In genomic region chr9:123430973-123431372, GRCm38 (mm10) we compare ENCODE assay signal across 14 mouse cellular contexts. TPM values are rescaled to one million over a fixed set of nuclear protein-coding genes. Genes with fewer than 3 reads are reported as not detected.
DNase-seq lines count a peak whose midpoint lies in the region; ATAC-seq and TF ChIP-seq lines count a peak whose summit lies in the region.
"Had no signal": no experiment of that assay in that cellular context is flagged by ENCODE, and none has a peak within 500 bp of the region (broad histone marks: within the 10 kb centered on the region; RNA-seq: fewer than 3 reads in every experiment).

No protein-coding gene starts in this region.

- H3K9me3 ChIP-seq in liver, embryonic 11.5 days (ENCODE audit: control insufficient read depth, low read length), result no peaks in the 10 kb centered on the region
- no peaks in the 10 kb centered on the region for H3K9me3 ChIP-seq in ES-E14 (ENCODE audit: control insufficient read depth, insufficient read depth, low read depth, low read length)
- H3K9me3 ChIP-seq: hindbrain, embryonic 15.5 days had no signal

- TF ChIP-seq CTCF in brain, embryonic 14.5 days (IDR thresholded peaks at IDR 0.05; ENCODE audit: borderline replicate concordance, extremely low read depth, insufficient read depth, insufficient read length), result no peak
- TF ChIP-seq CTCF in heart, adult 2 months (IDR thresholded peaks at IDR 0.05), result no peak

- ATAC-seq in liver, embryonic 11.5 days (replicated peaks; ENCODE audit: low FRiP score), result no peak
- ATAC-seq in megakaryocyte-erythroid progenitor cell, adult 5-6 weeks (replicated peaks; ENCODE audit: low FRiP score, low TSS enrichment, poor library complexity, severe bottlenecking), result 0 out of 2 replicates have a peak, but pooled peaks have one; percentile 28
- ATAC-seq: CD4-positive, CD25-positive, alpha-beta regulatory T cell, adult 4 months; Patski had no signal

- no peak for DNase-seq in liver, embryonic 11.5 days (ENCODE audit: low spot score)
- DNase-seq in liver (no peak), ES-E14 (ENCODE audit: low read depth, low spot score) (peak; percentile 26)
- DNase-seq in brain, embryonic 14.5 days (ENCODE audit: low read depth), result peak; percentile 35
- no peak for DNase-seq in Muller cell, postnatal 12 days (ENCODE audit: inconsistent ontology term)
- DNase-seq in heart, adult 2 months, result no peak
- DNase-seq: adrenal gland, adult 2 months; cerebellum, adult 9-10 months; gastrocnemius, postnatal 25 days had no signal

- no peak overlapping the region for H3K4me3 ChIP-seq in liver, embryonic 11.5 days (ENCODE audit: low read depth, low read length)
- no peak overlapping the region for H3K4me3 ChIP-seq in ES-E14 (ENCODE audit: insufficient read depth in 1 of 2, low read depth in 1 of 2, low read length in 2 of 2, poor library complexity in 1 of 2, severe bottlenecking in 1 of 2)
- H3K4me3 ChIP-seq in heart, adult 2 months, result no peak overlapping the region
- H3K4me3 ChIP-seq: erythroblast, embryonic 14.5 days; hindbrain, embryonic 15.5 days had no signal

- H3K4me1 ChIP-seq in liver, embryonic 11.5 days (replicated peaks; ENCODE audit: control insufficient read depth, insufficient read depth, low read length), result peaks cover 8% of the 10 kb centered on the region; the same call in 1 of the 2 replicates
- peaks cover 0 to 6% of the 10 kb centered on the region in 2 experiments; a peak in 1 of 4 replicates for H3K4me1 ChIP-seq in ES-E14 (ENCODE audit: control insufficient read depth in 2 of 2, insufficient read depth in 2 of 2, low read length in 2 of 2, poor library complexity in 1 of 2)
- H3K4me1 ChIP-seq in heart, adult 2 months (ENCODE audit: control insufficient read depth, insufficient read depth, low read length), result no peaks in the 10 kb centered on the region
- H3K4me1 ChIP-seq: hindbrain, embryonic 15.5 days had no signal

- intact Hi-C loops in heart, adult 2 months (cut with DNase I), result no loop called here

- H3K79me2 ChIP-seq in heart, adult 2 months (replicated peaks; ENCODE audit: control insufficient read depth, insufficient read depth, low read length), result no peaks in the 10 kb centered on the region; the same call in 1 of the 2 replicates

- H3K36me3 ChIP-seq in liver, embryonic 11.5 days (ENCODE audit: control insufficient read depth, insufficient read depth, low read length), result no peaks in the 10 kb centered on the region; the same call in 1 of the 2 replicates
- no peaks in the 10 kb centered on the region for H3K36me3 ChIP-seq in ES-E14 (ENCODE audit: control insufficient read depth, insufficient read depth, low read length, poor library complexity, severe bottlenecking)
- H3K36me3 ChIP-seq in heart, adult 2 months (ENCODE audit: control insufficient read depth, insufficient read depth, low read length), result peaks cover 2% of the 10 kb centered on the region

- no peak for TF ChIP-seq EP300 in heart, adult 2 months (IDR thresholded peaks at IDR 0.05; ENCODE audit: insufficient read depth, low read depth, low read length)

- TF ChIP-seq POLR2A in brain, embryonic 14.5 days (IDR thresholded peaks at IDR 0.05; ENCODE audit: borderline replicate concordance, extremely low read depth, insufficient read depth, insufficient read length, poor library complexity, severe bottlenecking), result no peak
- no peak for TF ChIP-seq POLR2A in heart, adult 2 months (IDR thresholded peaks at IDR 0.05; ENCODE audit: insufficient read depth, low read depth, low read length)

- in situ Hi-C loops in ES-E14 (cut with MboI; ENCODE audit: low sequenced_read_pairs in 2 of 2, unreplicated experiment in 2 of 2), result no loop called here

- H3K27me3 ChIP-seq in liver, embryonic 11.5 days (replicated peaks; ENCODE audit: control insufficient read depth, insufficient read depth, low read length), result no peaks in the 10 kb centered on the region
- H3K27me3 ChIP-seq in heart, adult 2 months (ENCODE audit: control insufficient read depth, insufficient read depth, low read length), result no peaks in the 10 kb centered on the region
- H3K27me3 ChIP-seq: hindbrain, embryonic 15.5 days; Patski had no signal

- H3K4me2 ChIP-seq in liver, embryonic 11.5 days, result no peak overlapping the region
- H3K4me2 ChIP-seq: hindbrain, embryonic 15.5 days had no signal

- H3K27ac ChIP-seq in liver, embryonic 11.5 days (ENCODE audit: low read depth, low read length), result 0 out of 2 replicates have a peak overlapping the region, but pooled peaks have one; percentile 28
- no peak overlapping the region for H3K27ac ChIP-seq in ES-E14 (ENCODE audit: insufficient read depth, low read depth, low read length, poor library complexity, severe bottlenecking)
- no peak overlapping the region for H3K27ac ChIP-seq in heart, adult 2 months
- H3K27ac ChIP-seq: hindbrain, embryonic 15.5 days had no signal

- H3K9ac ChIP-seq in liver, embryonic 11.5 days (ENCODE audit: low read depth, low read length), result no peak overlapping the region
- no peak overlapping the region for H3K9ac ChIP-seq in ES-E14 (ENCODE audit: insufficient read depth, low read depth, low read length, poor library complexity, severe bottlenecking)
- H3K9ac ChIP-seq in heart, adult 2 months (ENCODE audit: low read depth, low read length), result no peak overlapping the region
- H3K9ac ChIP-seq: hindbrain, embryonic 15.5 days had no signal

TF ChIP-seq in ES-E14, 5 proteins besides CTCF, POLR2A, EP300 and RAD21:
- no peak for TF ChIP-seq CHD2 (IDR thresholded peaks at IDR 0.05; ENCODE audit: low read depth, low read length)
- TF ChIP-seq MAFK (IDR thresholded peaks at IDR 0.05; ENCODE audit: insufficient read depth, low read depth, low read length), result no peak
- TF ChIP-seq ZC3H11A (IDR thresholded peaks at IDR 0.05; ENCODE audit: borderline replicate concordance, low read depth, low read length), result no peak
- TF ChIP-seq HCFC1 (IDR thresholded peaks at IDR 0.05; ENCODE audit: borderline replicate concordance, insufficient read depth, low read length), result no peak
- TF ChIP-seq ZNF384 (IDR thresholded peaks at IDR 0.05; ENCODE audit: low read depth, low read length), result no peak

RNA-seq across cellular contexts. Expression of gene Limd1, which starts 47.5 kb away (rescaled TPM):
- polyA plus RNA-seq in liver, embryonic 11.5 days (2014; fragmentation: Nextera tagmentation; extraction: Ambion mirVana), result 41.7 and 42.2 TPM in 2 replicates
- total RNA-seq in ES-E14 (2012; rRNA removed), result 14.2 and 16.2 TPM in 2 replicates
- polyA plus RNA-seq in brain, embryonic 14.5 days (2012; rRNA removed), result 15.4 and 16.5 TPM in 2 replicates
- 40.2 and 42.1 TPM in 2 replicates for total RNA-seq in megakaryocyte-erythroid progenitor cell, adult 5-6 weeks (2014; fragmentation: Nextera tagmentation)
- total RNA-seq in megakaryocyte-erythroid progenitor cell, adult 5-6 weeks (2017), result 24.7 and 26.4 TPM in 2 replicates
- total RNA-seq in heart, adult 2 months (2021), result 10 to 100 TPM; 33.7 to 48.9 TPM
- polyA plus RNA-seq in heart, adult 2 months (2012; rRNA removed), result 34.6 and 50.0 TPM in 2 replicates

Comparison
In these comparisons a context has a peak if more than half of its experiments do, and no peak if none do; other contexts are left out.
1. DNase-seq: peak in ES-E14 (single experiment) and brain, embryonic 14.5 days (single experiment); none in liver, embryonic 11.5 days (single experiment), liver (single experiment), Muller cell, postnatal 12 days (single experiment) and heart, adult 2 months (0 of 2).